Mouse (Mus musculus) kidney, adult 2 months (tissue): ENCODE results near the gene Itih4. TPM values are rescaled to one million over a fixed set of nuclear protein-coding genes. Genes with fewer than 3 reads are reported as not detected.

Source experiments
- DNase-seq: peaks from one replicate; pipeline ENCODE4 v3.0.0; 2021
- H3K27ac ChIP-seq: fragments of 200-500 bp; 2 replicates; pipeline ENCODE4 v1.5.1; 2012; ENCODE audit warnings: low read depth, low read length, control low read depth, inconsistent platforms; ENCODE audit not compliant: insufficient read depth
- H3K27me3 ChIP-seq: fragments of 200-500 bp; replicated peaks from 2 replicates; pipeline ENCODE4 v1.6.1; 2012; ENCODE audit warnings: mild to moderate bottlenecking, moderate library complexity, low read length, inconsistent platforms; ENCODE audit not compliant: control insufficient read depth, insufficient read depth
- H3K36me3 ChIP-seq: fragments of 200-500 bp; 2 replicates; pipeline ENCODE4 v1.6.1; 2012; ENCODE audit warnings: mild to moderate bottlenecking, moderate library complexity, low read length, inconsistent platforms; ENCODE audit not compliant: control insufficient read depth, insufficient read depth
- H3K4me1 ChIP-seq: fragments of 200-500 bp; 2 replicates; pipeline ENCODE4 v1.6.1; 2011; ENCODE audit warnings: low read length; ENCODE audit not compliant: control insufficient read depth, insufficient read depth
- H3K4me3 ChIP-seq: fragments of 200-500 bp; 2 replicates; pipeline ENCODE4 v1.5.1; 2011; ENCODE audit warnings: mild to moderate bottlenecking, low read depth, low read length, control low read depth; ENCODE audit not compliant: insufficient read depth
- CTCF ChIP-seq: fragments of 200-500 bp; conservative IDR thresholded peaks from 2 replicates; pipeline ENCODE4 v1.5.1; 2011; ENCODE audit warnings: low read depth, mild to moderate bottlenecking, control low read depth, low read length, moderate library complexity, mixed read lengths; ENCODE audit not compliant: insufficient read depth, insufficient read length
- POLR2A ChIP-seq: fragments of 200-500 bp; IDR thresholded peaks from one replicate; pipeline ENCODE4 v1.6.1; 2011; ENCODE audit warnings: low read depth, low read length, control low read depth
- WGBS: fragments of 180-500 bp; shearing (Covaris S2); methylation state at CpG from one replicate; pipeline ENCODE4 v1.1.7; 2018; 5-methylcytosine and 5-hydroxymethylcytosine counted together
- polyA plus RNA-seq: library from polyadenylated mRNA; depleted of rRNA; stranded (reverse); fragments of >200 nt; gene quantifications from 2 replicates; pipeline ENCODE4 v1.2.3, GENCODE M21; 2012

The Itih4 gene
- polyA plus RNA-seq, 1 experiment, result 0.38 TPM

DNA sequence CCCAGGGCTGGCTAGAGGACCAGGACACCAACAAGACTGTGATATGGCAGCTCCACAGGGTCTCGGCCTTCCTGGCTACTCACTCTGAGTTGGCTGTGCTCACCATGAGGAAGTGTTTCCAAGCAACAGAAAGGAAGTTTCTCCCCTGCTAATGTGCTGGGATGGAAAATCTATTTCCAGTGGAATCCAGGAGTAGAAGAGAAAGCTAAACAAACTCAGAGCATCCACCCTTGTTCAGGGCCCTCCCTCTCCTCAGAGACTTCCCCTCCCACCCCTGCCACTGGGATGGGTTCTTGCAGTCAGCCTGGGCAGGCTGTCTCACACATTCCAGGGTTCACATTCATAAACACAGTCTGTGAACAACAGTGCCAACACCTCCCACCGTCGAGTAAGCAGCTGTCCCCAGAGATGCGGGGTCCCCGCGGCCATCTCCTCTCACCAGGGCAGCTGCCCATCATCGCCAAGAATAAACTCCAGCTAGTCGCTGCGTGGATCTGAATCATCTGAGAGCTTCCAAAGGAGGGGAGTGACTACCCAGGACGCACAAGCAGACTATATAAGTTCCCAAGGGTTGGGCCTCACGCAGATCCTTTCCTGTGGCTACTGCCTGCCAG, 7.2 kb upstream of the Itih4 start, which contains the start of gene Mustn1:
TSS of gene Mustn1 (plus strand) at position 243 of the 614 bp plus-strand sequence.
- Histone ChIP-seq H3K27ac (0 out of 2 replicates have a peak within 1 kb of the TSS, but pooled peaks have one; percentile 6), H3K4me3 (no peak within 1 kb of the TSS; the same call in 1 of the 2 replicates), H3K36me3 (no peaks in the 10 kb centered on the region), H3K4me1 (0 out of 2 replicates have a peak, but pooled peaks cover 8% of the 10 kb centered on the region), H3K27me3 (no peaks in the 10 kb centered on the region)
- TF ChIP-seq CTCF, result no peak
- DNase-seq, result peak; percentile 35
- 59% methylated on average over 11 of the region's 11 CpGs for WGBS

DNA sequence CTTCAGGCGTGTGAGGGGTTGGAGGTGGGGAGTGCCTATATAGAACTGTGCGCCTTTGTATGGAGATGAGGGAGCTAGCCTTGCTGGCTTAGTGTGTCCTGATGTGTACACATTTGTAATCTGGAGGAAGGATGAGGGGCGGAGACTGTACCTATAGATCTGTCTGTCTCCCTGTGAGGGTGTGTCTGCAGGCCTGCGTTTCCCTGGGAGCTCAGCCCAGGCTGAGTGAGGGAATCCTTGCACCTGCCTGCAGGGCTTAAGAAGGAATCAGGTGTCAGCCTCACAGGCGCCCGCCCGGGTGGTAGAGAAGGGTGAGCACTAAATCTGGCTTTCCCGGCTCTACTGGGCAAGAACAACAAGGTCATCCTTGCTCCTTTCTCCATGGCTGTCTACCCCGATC, 6.5 kb upstream of the Itih4 start:
- no peak for DNase-seq
- TF ChIP-seq POLR2A, result no peak
- TF ChIP-seq CTCF, result no peak
- H3K36me3 ChIP-seq, result no peaks in the 10 kb centered on the region
- 71% methylated on average over 9 of the region's 9 CpGs for WGBS
- H3K27ac ChIP-seq, result no peak overlapping the region
- H3K27me3 ChIP-seq, result no peaks in the 10 kb centered on the region
- no peak overlapping the region; the same call in 1 of the 2 replicates for H3K4me3 ChIP-seq
- H3K4me1 ChIP-seq, result 0 out of 2 replicates have a peak, but pooled peaks cover 8% of the 10 kb centered on the region

DNA sequence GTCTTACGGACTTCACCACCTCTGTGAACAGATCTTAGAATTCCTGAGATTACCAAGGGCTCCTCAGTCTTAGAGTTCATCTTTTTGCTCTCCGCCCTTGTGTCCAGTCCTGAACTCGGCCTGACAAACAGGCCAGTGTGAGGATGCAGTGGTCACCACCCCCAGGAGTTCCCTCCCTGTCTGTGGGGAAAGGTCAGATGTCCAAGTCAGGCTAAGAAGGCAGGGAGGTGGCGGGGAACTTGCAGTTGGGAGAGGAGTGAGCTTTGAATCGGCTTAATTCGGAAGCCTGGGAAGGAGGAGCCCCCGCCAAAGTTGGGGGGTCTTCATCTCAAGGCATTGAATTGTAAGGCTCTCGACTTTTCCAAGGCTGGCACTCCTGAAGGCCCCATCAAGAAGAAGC, 6.0 kb upstream of the Itih4 start:
- no peaks in the 10 kb centered on the region for H3K36me3 ChIP-seq
- no peak overlapping the region for H3K4me3 ChIP-seq
- TF ChIP-seq POLR2A, result no peak
- TF ChIP-seq CTCF, result no peak
- no peaks in the 10 kb centered on the region for H3K27me3 ChIP-seq
- WGBS, result 63% methylated on average over 8 of the region's 8 CpGs
- DNase-seq, result no peak
- H3K4me1 ChIP-seq, result 0 out of 2 replicates have a peak, but pooled peaks cover 7% of the 10 kb centered on the region
- no peak overlapping the region for H3K27ac ChIP-seq

DNA sequence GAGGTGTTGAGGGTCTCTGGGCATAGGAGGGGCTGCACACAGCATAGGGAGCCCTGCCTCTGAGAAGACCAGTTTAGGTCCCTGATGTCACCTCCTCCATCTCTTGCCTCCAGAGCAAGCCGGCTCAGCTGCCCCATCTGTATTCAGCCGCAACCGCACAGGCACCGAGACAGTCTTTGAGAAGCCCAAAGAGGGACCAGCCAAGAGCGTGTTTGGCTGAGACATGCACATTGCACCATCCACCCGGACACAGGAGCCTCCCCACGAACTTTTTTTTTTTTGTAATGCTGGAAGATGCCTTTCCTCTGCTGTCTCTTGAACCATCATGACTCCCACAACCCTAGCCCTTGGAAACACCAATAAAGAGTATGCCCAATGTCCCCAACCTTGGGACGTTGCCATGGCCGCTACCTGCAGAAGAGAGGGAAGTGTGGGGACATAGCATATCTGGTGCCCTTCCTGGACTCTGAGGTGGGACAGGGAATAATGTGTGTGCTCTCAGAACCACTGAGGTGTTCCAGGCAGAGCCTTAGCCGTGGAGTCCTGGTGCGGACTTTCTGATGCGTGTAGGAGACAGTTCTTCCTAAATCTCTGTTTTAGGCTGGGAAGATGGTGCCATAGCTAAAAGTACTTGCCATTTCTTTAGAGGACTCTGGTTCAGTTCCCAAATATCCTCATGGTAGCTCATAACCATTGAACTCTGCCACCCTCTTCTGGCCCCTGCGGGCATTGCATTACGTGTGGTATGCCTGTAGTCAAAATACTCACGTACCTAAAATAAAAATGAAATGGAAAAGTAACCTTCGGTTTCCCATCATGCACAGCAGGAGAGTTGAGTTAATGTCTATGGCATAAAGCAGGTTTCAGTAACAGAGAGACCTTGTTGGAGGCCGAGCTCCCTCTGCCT, 5.2 kb upstream of the Itih4 start:
- TF ChIP-seq CTCF (peak; percentile 74), POLR2A (no peak)
- H3K4me3 ChIP-seq, result no peak overlapping the region
- peak; percentile 63 for DNase-seq
- H3K36me3 ChIP-seq, result no peaks in the 10 kb centered on the region
- WGBS, result 78% methylated on average over 17 of the region's 17 CpGs
- 0 out of 2 replicates have a peak, but pooled peaks cover 5% of the 10 kb centered on the region for H3K4me1 ChIP-seq
- no peaks in the 10 kb centered on the region for H3K27me3 ChIP-seq
- no peak overlapping the region for H3K27ac ChIP-seq

DNA sequence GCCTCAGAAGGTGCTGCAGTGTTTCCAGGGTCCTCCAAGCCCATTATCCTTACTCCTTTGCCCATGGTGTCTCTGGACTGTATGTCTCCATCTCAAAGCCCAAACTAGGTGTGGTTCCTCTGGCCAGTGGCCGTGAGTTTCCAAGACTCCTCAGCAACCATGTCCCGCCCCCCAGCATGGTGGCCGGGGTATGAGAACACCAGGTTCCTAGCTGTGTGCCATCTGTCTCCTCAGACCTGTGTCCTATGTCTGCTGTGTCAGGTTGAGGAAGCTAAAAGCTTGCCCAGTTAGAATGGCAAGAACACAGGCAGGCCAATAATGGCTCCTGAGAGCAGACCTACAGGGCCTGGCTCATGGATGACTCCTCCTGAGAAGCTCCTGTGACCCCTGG, 4.6 kb upstream of the Itih4 start:
- Histone ChIP-seq H3K4me1 (no peaks in the 10 kb centered on the region), H3K36me3 (no peaks in the 10 kb centered on the region), H3K27ac (no peak overlapping the region), H3K4me3 (no peak overlapping the region), H3K27me3 (no peaks in the 10 kb centered on the region)
- no peak for TF ChIP-seq POLR2A
- TF ChIP-seq CTCF, result no peak
- DNase-seq, result no peak
- 86% methylated on average over 3 of the region's 3 CpGs for WGBS

DNA sequence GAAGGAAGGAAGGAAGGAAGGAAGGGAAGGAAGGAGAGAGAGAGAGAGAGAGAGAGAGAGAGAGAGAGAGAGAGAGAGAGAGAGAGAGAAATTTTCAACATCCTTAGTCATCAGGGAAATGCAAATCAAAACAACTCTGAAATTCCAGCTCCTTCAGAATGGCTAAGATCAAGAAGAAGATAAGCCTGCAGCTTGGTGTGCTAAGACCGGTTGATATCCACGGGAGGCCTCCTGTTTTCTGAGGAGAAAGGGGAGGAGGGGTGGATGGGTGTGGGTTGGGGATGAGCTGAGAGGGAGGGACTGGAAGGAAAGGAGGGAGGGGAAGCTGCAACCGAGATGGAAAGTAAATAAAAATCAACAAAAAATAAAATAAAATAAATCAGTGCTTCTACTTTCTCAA, 978 bp upstream of the Itih4 start:
- no peak overlapping the region for H3K4me3 ChIP-seq
- H3K36me3 ChIP-seq, result no peaks in the 10 kb centered on the region
- TF ChIP-seq CTCF (no peak), POLR2A (no peak)
- DNase-seq, result no peak
- H3K27me3 ChIP-seq, result no peaks in the 10 kb centered on the region
- WGBS, result 26% methylated on average over 3 of the region's 3 CpGs
- H3K27ac ChIP-seq, result no peak overlapping the region
- peaks cover 5% of the 10 kb centered on the region; the same call in 1 of the 2 replicates for H3K4me1 ChIP-seq

DNA sequence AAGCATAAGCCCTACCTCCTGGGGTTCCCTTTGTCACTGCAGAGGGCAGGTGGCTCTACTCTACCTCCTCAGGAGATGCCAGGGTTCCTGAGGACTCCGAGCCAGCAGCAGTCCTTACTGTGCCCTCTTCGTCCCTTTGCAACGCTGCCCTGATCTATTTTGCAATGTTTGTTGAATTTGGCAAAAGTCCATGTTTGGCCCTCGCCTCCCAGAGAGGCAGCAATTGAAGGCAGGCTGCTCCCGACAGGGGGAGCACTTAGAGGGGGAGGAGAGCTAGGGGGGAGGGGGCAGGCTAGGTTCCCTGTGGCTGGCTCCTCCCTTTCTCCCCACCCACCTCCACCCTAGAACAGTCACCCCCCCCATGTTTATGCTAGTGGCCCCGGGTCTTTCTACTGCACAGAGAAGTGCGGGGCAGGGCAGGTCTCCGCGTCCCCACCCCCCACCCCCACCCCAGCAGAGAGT, 2.0 kb downstream of the Itih4 start:
- DNase-seq, result peak; percentile 72
- H3K27ac ChIP-seq, result no peak overlapping the region
- no peaks in the 10 kb centered on the region for H3K27me3 ChIP-seq
- H3K4me3 ChIP-seq, result no peak overlapping the region
- WGBS, result 8% methylated on average over 9 of the region's 9 CpGs
- no peaks in the 10 kb centered on the region for H3K36me3 ChIP-seq
- peaks cover 5% of the 10 kb centered on the region; the same call in 1 of the 2 replicates for H3K4me1 ChIP-seq
- TF ChIP-seq CTCF (peak; percentile 50; the same call in 1 of the 2 replicates), POLR2A (no peak)
